Mouse (Mus musculus): ENCODE results near the gene Igfn1. TPM values are rescaled to one million over a fixed set of nuclear protein-coding genes. Genes with fewer than 3 reads are reported as not detected.

Gene Igfn1
- total RNA-seq, 2 experiments from 2014 or later = 17.2 to 20.3 TPM

DNA sequence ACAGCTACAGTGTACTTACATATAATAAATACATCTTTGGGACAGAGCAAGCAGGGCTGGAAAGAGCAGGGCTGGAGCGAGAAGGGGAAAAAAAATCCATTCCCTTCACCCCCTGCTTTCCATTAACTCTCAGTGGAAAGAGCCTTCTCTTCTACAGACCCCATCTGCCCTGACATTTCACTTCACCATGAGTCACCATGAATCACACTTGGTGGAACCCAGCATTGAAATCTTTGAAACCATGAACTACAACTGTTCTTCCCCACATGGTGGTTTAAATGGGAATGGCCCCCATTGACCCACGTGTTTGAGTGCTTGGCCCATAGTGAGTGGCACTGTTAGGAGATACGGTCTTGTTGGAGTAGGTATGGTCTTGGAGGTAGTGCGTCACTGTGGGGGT lies 4.1 kb upstream of the Igfn1 start:
- no peak for DNase-seq (ENCODE audit: low spot score in 2 of 2)

DNA sequence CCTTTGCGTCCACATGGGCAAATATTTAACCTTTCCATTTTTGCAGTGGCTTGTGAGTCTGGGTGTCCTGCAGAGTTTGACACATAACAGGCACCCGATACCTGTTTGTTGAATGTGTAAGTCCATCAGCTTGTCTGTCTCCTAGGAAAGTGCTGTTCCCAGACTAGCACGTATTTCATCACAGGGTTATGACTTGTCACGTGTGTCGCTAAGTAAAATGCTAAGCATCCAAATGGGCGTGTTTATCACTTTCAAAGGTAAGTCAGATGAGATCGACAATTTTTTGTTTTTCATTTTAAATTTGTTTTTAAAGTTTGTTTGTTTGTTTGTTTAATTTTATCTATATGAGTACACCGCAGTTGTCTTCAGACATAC lies 2.0 kb upstream of the Igfn1 start:
- DNase-seq (ENCODE audit: low spot score in 2 of 2) = no peak

DNA sequence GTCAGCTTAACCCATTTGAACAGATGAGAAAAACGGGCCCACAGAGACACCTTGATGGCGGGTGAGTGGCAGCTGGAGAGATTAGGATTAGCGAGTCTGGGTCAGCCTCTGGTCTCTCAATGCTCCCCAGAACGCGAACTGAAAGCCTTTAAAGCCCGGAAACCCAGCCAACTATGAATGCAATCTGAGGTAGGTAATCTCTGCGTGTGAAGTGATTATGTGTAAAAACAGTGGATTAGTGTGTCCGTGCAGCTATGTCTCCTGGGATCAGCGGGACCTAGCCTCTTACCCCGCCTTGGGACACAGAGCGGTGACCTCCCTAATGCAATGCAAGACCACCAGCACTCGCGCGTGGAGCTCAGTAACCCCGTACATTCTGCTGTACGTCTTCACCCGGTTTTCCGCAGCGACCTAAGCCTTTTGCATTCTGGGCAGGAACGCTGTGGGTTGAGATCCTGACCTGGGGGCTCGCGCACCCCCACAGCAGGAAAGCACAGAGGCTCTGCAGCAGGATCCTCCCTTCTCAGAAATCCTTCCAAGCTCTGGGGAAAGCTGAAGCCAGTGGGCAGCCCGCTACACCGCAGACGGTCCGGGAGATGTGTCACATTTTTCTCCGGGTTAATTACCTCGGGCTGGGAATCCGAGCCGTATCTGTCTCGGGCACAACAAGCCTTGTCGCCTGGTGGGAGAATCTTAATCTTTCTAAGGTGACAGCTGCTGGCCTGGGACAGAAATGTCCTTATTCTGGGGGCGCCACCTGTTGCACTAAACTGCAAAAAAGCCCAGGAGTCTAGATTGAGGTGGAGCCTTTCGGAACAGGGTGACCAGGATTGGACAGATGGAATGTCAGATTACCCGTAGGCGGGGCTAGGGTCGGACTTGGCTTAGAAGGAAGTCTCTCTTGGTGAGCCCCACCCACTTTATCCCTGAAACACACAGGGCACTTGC lies 1.3 kb upstream of the Igfn1 start, which contains the start of gene Tmem9:
Gene Tmem9 (plus strand): TSS at position 940 of the 948 bp plus-strand sequence.
- DNase-seq (ENCODE audit: low spot score in 2 of 2) = peak; percentile 38 to 57

DNA sequence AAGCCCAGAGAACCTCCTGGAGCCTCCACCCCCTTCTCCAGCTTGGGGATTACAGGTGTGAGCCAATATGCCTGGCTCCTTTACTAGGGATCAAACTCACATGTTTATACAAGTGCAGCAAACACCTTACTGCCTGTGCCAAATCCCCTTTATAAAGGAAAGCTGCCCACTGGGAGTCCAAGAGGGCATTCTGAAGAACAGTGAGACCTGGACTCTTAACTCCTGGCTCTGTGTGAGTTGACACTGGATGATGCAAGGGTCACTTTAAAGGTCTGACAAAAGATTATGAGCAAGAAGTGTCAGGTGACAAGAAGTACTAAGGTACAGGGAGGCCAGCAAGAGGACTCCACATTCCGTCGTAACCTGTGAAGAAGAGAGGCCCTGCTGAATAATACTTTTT lies 4.7 kb downstream of the Igfn1 start:
- no peak for DNase-seq (ENCODE audit: low spot score in 2 of 2)

DNA sequence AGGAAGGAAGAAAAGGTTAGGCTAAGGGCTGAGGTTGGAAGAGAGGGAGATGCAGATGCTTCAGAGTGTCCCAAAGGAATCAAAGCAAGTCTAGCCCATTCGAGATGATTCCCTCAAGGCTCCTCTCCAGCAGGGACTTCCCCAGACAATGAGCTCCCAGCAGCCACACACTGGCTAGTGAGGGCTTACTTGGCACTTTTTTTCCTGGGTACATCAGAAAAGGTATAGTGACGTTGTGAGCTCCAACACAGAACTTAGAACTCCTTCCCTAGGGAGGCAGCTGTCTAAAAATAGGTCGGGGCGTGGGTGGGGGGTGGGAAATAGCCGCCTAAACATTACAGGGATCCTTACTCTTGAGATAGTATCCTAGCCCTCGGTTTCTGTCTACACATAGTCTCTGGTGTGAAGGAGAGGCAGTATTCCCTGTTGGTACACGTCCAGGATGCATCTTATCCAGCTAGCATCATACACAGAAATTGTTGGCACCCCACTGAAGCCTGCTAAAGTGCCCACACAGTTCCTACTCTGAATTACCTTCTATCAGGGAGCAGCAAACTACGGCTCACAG lies 6.3 kb downstream of the Igfn1 start:
- DNase-seq (ENCODE audit: low spot score in 2 of 2) = peak in 1 of 2 experiments; percentile 12

DNA sequence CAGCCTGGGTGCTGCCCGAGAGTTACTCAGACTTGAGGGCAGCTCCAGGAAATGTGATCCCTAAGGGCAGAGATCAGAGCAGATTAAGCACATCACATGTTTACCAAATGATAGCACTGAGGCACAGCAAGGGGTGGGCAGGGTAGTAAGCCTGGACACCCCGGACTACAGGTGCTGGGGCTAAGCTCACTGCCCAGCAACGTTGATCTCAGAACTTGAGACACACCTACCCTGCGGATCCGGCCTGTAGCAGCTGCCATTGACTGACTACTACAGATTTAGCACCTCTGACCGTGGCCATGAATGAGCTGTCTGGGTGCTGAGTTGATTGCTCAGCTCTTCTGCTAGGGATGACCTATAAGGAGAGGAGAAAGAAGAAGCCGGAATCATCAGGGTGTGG lies 8.6 kb downstream of the Igfn1 start:
- no peak for DNase-seq (ENCODE audit: low spot score in 2 of 2)

DNA sequence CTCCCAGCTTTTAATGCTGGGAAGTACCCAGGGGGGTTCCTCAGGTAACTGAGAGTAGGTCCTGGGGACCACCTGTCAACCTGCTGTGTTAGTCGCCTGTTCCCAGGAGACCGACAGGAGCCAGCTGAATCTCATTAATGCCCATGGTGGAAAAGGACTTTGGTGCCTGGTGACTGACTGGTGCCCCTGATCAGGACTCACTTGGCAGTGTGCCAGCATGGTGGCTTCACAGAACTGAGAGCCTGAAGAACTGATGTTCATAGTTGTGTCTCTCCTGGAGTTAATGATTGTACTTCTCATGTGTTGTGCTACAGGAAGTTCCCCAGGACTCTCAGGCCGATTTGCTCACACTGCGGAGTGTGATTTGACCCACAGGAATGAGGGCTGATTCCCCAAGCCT lies 12.7 kb downstream of the Igfn1 start:
- DNase-seq (ENCODE audit: low spot score in 2 of 2) = no peak

DNA sequence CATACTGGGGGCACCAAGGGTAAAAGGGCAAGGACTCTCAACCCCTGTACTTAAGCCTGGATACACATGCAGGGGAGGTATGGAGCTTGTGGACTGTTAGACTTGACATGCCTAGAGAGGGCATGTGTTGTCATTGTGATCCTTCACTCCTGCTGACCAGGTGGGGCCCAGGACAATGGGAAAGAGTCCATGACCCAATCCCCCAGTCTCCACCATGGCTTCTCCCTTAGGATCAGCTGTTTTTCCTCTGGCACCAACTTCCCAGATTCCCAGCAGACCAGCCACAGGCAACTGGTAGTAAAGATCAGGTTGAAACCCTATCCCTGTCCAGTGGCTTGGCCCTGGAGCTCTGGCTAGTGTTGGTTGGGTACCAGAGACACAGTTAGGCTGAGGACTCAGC lies 16.3 kb downstream of the Igfn1 start:
- no peak for DNase-seq (ENCODE audit: low spot score in 2 of 2)

DNA sequence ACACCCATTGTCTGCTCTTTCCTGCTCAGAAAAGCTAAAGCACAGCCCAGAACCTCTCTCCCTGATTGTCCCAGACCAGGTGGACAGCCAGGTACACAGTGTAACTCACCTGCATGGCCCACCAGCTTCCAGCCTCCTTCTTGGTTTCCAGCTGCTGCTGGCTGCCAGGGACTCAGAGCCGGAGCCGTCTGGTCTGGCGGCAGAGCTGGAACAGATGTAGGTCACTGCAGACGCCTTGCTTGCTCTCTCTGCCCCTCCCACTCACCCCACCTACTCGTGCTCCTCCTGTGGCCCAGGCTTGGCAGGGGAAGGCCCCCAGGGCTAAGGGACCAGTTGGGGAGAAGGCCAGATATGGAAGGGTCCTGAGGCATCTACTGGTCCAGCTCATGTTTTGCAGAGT lies 22.0 kb downstream of the Igfn1 start:
- DNase-seq (ENCODE audit: low spot score in 2 of 2) = no peak

DNA sequence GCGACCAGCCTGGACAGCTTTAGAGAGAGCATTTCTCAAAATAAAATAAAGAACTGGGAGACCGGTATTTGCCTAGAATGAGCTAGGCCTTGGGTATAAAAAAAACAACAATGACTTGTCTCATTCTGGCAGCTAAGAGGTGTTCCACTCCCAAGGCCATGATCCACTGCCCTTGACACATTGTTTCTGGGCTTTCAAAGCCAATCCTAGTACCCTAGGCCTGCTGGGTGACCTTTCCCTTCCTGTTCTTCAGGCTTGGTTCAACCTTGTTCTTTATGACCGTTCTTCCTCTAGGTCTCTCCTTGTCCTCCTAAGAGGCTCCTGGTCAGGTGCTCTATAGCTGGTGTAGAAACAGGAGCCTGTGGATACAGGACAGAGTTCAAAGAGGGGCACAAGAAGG lies 33.6 kb downstream of the Igfn1 start:
- DNase-seq (ENCODE audit: low spot score in 2 of 2) = no peak

DNA sequence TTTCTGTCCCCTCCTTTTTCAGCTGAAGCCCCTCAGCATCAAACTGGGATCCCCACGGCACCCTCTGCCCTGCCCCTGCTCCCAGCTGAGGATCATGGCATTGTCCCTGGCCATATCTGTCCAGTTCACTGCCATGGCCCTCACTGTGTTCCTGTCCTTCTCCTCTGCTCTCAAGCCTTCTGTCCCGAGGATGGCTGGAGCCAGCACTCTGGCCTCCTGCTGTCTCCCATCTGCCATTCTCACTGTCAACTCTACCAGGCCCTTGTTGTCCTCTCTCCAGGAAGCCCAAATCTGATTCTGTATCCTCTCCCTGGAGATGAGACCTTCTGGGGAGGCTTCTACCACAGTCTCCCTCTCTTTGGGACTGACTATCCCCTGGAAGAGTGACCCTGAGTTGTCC lies 35.7 kb downstream of the Igfn1 start:
- DNase-seq (ENCODE audit: low spot score in 2 of 2) = no peak

DNA sequence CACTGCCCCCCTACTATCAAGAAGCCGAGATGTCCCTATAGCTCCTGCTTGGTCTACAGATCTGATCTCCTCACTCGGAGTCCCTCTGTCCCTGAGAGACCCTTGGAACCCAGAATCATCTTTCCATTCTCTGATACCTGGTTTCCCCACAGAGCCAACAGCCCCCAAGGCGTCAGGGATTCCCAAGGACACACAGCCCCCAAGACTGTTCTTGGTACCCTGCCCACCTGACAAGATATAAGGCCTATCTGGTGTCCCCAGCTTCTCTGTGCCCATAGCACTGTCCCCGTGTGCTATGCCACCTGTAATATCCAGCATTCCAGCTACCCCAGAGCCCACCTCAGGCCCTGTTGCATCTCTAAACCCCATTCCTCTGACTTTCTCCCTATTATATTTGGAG lies 38.4 kb downstream of the Igfn1 start:
- no peak for DNase-seq (ENCODE audit: low spot score in 2 of 2)

DNA sequence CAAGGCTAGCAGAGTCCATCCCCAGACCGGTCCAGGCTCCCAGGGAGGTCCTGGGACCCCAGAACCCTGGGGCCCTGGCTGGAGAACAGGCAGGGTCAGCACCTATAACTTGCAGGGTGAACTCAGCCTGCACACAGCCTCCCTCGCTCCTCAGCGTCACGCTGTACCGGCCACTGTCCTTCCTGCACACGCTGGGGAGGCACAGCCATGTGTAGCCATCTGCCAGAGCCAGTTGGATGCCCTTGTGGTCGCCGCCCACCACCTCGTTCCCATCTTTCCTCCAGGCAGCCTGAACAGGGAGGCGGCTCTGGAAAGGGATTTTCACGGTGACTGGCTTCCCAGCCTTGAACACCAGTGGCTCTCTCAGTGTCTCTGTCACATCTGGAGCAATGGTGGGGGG lies 41.6 kb downstream of the Igfn1 start:
- DNase-seq (ENCODE audit: low spot score in 2 of 2) = peak; percentile 41 to 62

DNA sequence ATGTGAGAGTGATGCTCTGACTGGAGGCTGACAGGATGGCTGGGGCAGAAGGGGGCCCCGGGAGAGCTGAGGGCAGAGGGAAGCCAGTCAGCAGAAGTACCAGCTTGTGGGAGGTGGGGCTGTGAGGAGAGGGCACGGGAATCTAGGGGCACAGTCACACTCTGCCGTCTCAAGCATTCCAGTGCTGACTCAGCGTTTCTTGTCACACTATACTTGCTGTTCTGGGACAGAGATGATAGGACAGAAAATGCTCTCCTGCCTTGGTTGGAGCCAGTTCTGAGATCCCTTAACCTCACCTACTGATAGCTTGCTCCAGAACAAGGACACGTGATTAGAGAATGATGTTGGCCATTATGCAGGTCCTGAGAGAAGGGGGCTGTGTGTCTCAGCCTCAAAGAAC lies 43.0 kb downstream of the Igfn1 start:
- DNase-seq (ENCODE audit: low spot score in 2 of 2) = no peak

DNA sequence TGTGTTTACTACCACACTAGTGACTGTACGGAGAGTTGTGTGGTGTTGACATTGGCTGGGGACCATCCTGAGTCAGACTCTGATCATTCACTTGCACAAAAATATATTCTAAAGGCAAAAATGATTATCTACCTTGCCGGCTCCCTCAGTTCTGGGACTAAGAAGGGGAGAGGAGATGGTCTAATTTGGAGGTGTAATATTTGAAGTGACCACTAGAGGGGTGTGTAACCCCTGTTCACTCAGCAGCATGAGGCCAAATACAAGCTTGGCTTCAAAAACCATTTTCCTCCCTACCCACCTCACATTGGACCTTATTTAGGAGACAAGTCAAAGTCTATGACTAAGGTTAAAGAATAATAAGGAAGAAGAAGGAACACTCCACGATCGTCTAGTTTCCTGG lies 47.7 kb downstream of the Igfn1 start:
- DNase-seq (ENCODE audit: low spot score in 2 of 2) = no peak

DNA sequence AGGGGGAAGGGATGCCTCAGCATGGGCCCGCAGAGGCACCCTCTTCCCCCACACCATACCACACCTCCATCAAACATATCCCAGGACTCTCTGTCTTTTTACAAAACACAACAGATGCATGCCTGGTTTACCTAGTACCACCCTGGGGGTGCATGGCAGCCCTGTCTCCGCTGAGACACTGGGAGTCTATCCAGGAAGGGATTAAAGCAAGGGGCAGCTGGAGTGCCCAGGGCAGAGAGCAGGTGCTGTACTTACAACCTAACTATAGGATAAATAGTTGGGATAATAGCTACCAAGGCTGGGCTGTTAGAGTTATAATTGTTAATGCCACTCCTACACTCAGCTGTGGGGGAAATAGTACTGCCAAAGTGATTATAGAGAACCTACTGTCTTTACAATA lies 57.3 kb downstream of the Igfn1 start:
- no peak for DNase-seq (ENCODE audit: low spot score in 2 of 2)

DNA sequence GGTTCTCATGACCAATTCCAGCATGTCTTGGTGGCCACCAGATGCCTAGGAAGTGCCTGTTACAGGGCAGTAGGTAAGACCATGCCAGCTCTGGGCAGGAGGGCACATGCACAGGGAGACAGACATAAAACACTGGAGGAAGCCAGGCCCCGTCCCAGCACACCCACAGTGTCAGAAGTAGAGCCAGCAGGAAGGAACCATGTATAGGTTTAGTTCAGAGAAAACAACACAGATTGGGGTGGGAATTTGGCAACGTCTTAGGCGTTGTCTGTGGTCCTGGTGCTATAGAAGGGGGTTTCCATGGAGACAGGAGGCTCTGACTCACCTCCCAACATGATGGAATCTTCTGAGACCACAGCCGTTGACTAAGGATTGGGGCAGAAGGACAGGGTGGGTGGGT lies 59.9 kb downstream of the Igfn1 start:
- DNase-seq (ENCODE audit: low spot score in 2 of 2) = peak; percentile 34 to 39

DNA sequence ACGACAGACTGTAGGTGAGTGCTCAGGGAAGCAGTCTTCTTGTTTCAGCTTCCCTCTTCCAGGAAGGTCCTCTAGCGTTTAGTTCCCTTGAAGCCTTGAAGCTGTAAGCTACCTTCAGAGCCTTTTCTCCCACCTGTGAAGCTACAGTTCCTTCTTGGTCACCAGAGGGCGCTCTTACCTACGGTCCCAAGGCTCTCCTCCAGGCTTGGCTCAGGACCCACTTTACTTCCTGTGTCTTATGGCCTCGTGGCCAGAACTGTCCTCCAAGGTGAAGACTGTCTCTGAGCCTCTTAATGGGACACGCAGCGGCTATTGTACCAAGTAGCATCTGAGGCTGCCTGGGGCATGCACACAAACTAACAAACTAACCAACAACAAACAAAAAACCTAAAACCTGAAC lies 60.4 kb downstream of the Igfn1 start:
- DNase-seq (ENCODE audit: low spot score in 2 of 2) = peak; percentile 42 to 66

DNA sequence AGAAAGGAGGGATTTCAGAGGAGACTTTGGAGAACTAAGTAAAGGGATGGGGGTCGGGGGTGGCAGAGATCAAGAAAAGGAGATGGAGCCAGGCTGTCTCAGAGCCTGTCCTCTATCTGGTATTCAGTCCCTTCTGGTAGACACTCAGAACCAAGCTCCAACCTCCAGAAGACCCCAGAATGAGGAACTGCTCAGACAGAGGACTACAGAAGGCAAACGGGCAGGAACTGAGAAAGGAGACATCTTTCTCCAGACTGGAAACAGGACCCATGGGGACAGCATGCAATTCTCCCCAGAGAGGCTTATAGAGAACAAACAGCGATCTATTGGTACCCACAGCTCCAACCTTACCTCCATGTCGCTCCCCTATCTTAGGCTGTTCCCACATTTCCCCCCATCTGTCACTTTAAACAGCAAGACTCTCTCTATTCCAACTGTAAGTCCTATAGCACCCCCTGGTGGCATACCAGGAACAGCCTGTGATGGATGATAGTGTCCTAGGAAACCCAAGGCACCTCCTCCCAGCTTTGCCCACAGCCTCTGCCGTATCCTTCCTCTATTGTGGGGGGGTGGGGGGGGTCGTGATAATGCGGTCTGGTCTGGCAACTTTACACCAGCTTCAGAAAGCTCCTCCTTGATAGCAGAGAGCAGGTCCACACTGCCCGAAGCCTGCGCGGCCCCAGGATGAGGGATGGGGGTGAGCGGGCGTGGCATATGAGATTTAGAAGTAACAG lies 61.4 kb downstream of the Igfn1 start:
- peak; percentile 88 to 95 for DNase-seq (ENCODE audit: low spot score in 2 of 2)

DNA sequence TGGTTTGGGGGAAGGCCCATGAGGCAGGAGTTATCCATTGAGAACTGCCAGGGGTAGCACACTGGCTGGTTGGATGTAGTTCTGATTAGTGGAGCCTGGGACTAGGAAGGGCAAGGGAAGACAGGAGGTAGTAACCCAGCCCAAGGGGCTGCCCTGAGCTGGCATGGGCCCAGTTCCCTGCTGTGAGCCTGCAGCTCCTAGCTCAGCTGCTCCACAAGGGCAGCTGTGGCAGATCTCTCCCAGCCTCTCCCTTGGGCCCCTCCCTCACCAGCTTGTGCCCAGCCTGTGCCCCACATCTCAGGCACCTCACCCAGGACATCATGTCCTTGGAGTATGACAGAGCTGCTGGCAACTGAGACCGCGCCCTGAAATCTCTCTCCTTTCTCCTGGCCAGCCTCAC lies 62.4 kb downstream of the Igfn1 start:
- no peak for DNase-seq (ENCODE audit: low spot score in 2 of 2)

DNA sequence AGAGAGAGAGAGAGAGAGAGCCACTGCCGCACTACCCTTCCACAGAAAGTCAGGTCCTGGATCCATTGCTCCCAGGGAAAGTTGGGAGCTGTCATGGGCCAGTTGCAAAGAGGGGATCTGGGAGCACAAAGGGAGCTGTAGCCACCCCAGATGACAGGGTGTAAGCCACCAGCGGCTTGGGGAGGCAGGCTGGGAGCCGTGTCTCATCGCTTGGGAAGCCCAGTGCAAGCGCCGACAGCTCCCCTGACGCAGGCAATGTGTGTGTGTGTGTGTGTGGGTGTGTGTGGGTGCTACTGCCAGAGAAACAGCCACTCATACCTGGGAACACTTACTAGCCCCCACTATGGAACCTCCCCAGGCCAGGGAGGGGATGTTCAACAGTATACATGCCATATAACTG lies 64.0 kb downstream of the Igfn1 start:
- DNase-seq (ENCODE audit: low spot score in 2 of 2) = no peak

Data from left cerebral cortex, adult 18-20 months (tissue).